Mouse (Mus musculus) myocyte (in vitro differentiated cells): ENCODE measurements around the gene Irf2bp2. TPM values are rescaled to one million over a fixed set of nuclear protein-coding genes. Genes with fewer than 3 reads are reported as not detected.
A peak's percentile ranks its signal among the peaks of the same experiment; 100 is the strongest.

Source experiments
- H3K27me3 ChIP-seq: one replicate; pipeline ENCODE4 v1.6.1; 2011; ENCODE audit not compliant: control insufficient read depth, insufficient read depth, insufficient read length
- H3K36me3 ChIP-seq: one replicate; pipeline ENCODE4 v1.6.1; 2011; ENCODE audit not compliant: control insufficient read depth, insufficient read depth
- H3K4me2 ChIP-seq: one replicate; pipeline ENCODE4 v1.6.1; 2011; ENCODE audit warnings: low read depth, control low read depth
- H3K4me3 ChIP-seq: one replicate; pipeline ENCODE4 v1.5.1; 2011; ENCODE audit warnings: mild to moderate bottlenecking, control low read depth, moderate library complexity
- H3K79me2 ChIP-seq: one replicate; pipeline ENCODE4 v1.6.1; 2011; ENCODE audit not compliant: control insufficient read depth, insufficient read depth
- H3ac ChIP-seq: one replicate; pipeline ENCODE4 v1.6.1; 2011; ENCODE audit not compliant: control insufficient read depth, insufficient read length
- CEBPB ChIP-seq: IDR thresholded peaks from 2 replicates; pipeline ENCODE4 v1.6.1; 2011; ENCODE audit warnings: mild to moderate bottlenecking, moderate library complexity; ENCODE audit not compliant: poor library complexity, insufficient read depth, severe bottlenecking
- E2F4 ChIP-seq: IDR thresholded peaks from one replicate; pipeline ENCODE4 v1.6.1; 2011; ENCODE audit warnings: mild to moderate bottlenecking, control low read depth, moderate library complexity; ENCODE audit not compliant: insufficient read depth
- MAX ChIP-seq: IDR thresholded peaks from one replicate; pipeline ENCODE4 v1.6.1; 2011; ENCODE audit warnings: low read depth, mild to moderate bottlenecking, control low read depth
- MYOD1 ChIP-seq, 3 experiments: IDR thresholded peaks; one replicate each; pipeline ENCODE4 v1.6.1; 2011; ENCODE audit warnings: control low read depth in 2 of 3, low read depth in 2 of 3, mild to moderate bottlenecking in 2 of 3, moderate library complexity in 1 of 3; ENCODE audit not compliant: insufficient read length in 2 of 3, control insufficient read depth in 1 of 3
- MYOG ChIP-seq, 3 experiments: IDR thresholded peaks; one replicate each; pipeline ENCODE4 v1.6.1; 2011; ENCODE audit warnings: control low read depth in 2 of 3, low read depth in 2 of 3, mild to moderate bottlenecking in 2 of 3; ENCODE audit not compliant: insufficient read length in 2 of 3, control insufficient read depth in 1 of 3, insufficient read depth in 1 of 3
- POLR2A ChIP-seq: IDR thresholded peaks from one replicate; pipeline ENCODE4 v1.6.1; 2011; ENCODE audit warnings: low read depth, mild to moderate bottlenecking, control low read depth, moderate library complexity; ENCODE audit not compliant: insufficient read length
- POLR2AphosphoS2 ChIP-seq: IDR thresholded peaks from one replicate; pipeline ENCODE4 v1.6.1; 2011; ENCODE audit warnings: low read depth, control low read depth; ENCODE audit not compliant: insufficient read length
- REST ChIP-seq: IDR thresholded peaks from one replicate; pipeline ENCODE4 v1.6.1; 2011; ENCODE audit warnings: mild to moderate bottlenecking, control low read depth, moderate library complexity; ENCODE audit not compliant: insufficient read depth, insufficient read length
- SRF ChIP-seq: IDR thresholded peaks from one replicate; pipeline ENCODE4 v1.6.1; 2011; ENCODE audit warnings: low read depth; ENCODE audit not compliant: control insufficient read depth, insufficient read length
- TCF12 ChIP-seq: IDR thresholded peaks from one replicate; pipeline ENCODE4 v1.6.1; 2011; ENCODE audit warnings: mild to moderate bottlenecking, control low read depth; ENCODE audit not compliant: poor library complexity, insufficient read depth, severe bottlenecking
- TCF3 ChIP-seq: IDR thresholded peaks from one replicate; pipeline ENCODE4 v1.6.1; 2011; ENCODE audit warnings: low read depth, control low read depth; ENCODE audit not compliant: insufficient read length
- USF1 ChIP-seq: IDR thresholded peaks from one replicate; pipeline ENCODE4 v1.6.1; 2011; ENCODE audit warnings: low read depth, mild to moderate bottlenecking, control low read depth, moderate library complexity
- polyA plus RNA-seq: library from polyadenylated mRNA; unstranded; fragments of >200 nt; fragmentation: generic; extraction: Trizol; gene quantifications from one replicate; pipeline ENCODE4 v1.2.1, GENCODE M21; 2012; ENCODE audit warnings: missing spikeins

Irf2bp2 gene
- polyA plus RNA-seq, 1 experiment: 16.8 TPM

DNA sequence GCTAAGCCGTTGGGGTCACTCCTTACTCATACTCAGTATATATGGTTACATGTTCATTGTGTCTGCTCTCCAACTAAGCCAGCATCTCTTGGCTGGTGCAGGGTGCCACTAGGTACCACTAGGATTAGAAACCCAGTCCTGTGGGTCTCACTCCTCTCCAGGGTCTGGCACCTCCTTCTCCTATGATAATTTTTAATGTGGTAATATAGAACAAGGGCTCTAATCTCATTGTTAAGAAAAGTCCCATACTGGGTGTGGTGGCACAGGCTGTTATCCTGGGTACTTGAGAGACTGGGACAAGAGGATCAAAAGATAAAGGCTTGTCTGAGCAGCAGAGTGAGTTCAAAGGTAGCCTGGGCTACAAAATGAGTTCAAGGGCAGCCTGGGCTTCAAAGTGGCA, 47.3 kb downstream of the Irf2bp2 start:
- H3K4me3 ChIP-seq: no peak overlapping the region
- no peak overlapping the region for H3ac ChIP-seq
- no peak overlapping the region for H3K4me2 ChIP-seq
- no peaks in the 10 kb centered on the region for H3K79me2 ChIP-seq
- no peaks in the 10 kb centered on the region for H3K36me3 ChIP-seq
- no peak for TF ChIP-seq USF1
- TF ChIP-seq TCF3: no peak
- TF ChIP-seq MAX: no peak
- TF ChIP-seq E2F4: no peak
- TF ChIP-seq MYOD1 (IDR thresholded peaks at IDR 0.05; ENCODE audit: control insufficient read depth in 1 of 3, insufficient read length in 2 of 3, low read depth in 2 of 3): no peak
- TF ChIP-seq SRF: no peak
- TF ChIP-seq CEBPB: no peak
- no peak for TF ChIP-seq POLR2AphosphoS2
- TF ChIP-seq POLR2A: no peak
- no peak for TF ChIP-seq TCF12
- no peak for TF ChIP-seq MYOG (IDR thresholded peaks at IDR 0.05; ENCODE audit: control insufficient read depth in 1 of 3, insufficient read depth in 1 of 3, insufficient read length in 2 of 3, low read depth in 2 of 3)
- no peak for TF ChIP-seq REST
- H3K27me3 ChIP-seq: no peaks in the 10 kb centered on the region

DNA sequence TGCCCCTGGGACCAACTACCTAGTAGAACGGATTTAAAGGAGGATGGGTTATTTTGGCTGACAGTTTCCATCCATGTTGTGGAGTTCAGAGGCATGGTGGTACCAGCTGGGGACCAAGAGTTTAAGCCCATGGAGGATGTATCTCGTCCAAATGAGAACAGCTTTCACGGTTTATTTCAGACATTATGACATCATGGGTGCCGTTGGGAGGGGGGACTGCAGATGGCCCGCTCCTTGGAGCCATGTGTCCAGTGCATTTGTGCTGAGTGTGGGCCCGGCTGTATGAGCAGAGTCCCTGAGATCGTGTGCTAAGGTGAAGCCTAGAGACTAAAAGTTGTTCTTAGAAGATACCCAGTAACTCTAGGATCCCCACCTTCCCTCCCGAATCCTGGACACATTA, 50.4 kb downstream of the Irf2bp2 start:
- H3K36me3 ChIP-seq: no peaks in the 10 kb centered on the region

GRCm38 (mm10) chr8:126542757-126543156, 51.0 kb downstream of the Irf2bp2 start:
- H3K79me2 ChIP-seq: no peaks in the 10 kb centered on the region
- H3ac ChIP-seq: no peak overlapping the region
- no peak overlapping the region for H3K4me3 ChIP-seq
- TF ChIP-seq MYOG (IDR thresholded peaks at IDR 0.05; ENCODE audit: control insufficient read depth in 1 of 3, insufficient read depth in 1 of 3, insufficient read length in 2 of 3, low read depth in 2 of 3): no peak
- TF ChIP-seq CEBPB: no peak
- TF ChIP-seq TCF3: no peak
- TF ChIP-seq MYOD1 (IDR thresholded peaks at IDR 0.05; ENCODE audit: control insufficient read depth in 1 of 3, insufficient read length in 2 of 3, low read depth in 2 of 3): no peak
- no peak for TF ChIP-seq POLR2AphosphoS2
- TF ChIP-seq TCF12: no peak
- TF ChIP-seq POLR2A: no peak
- no peak for TF ChIP-seq SRF
- TF ChIP-seq USF1: no peak
- no peak for TF ChIP-seq E2F4
- TF ChIP-seq MAX: no peak
- TF ChIP-seq REST: no peak
- no peaks in the 10 kb centered on the region for H3K27me3 ChIP-seq
- H3K36me3 ChIP-seq: no peaks in the 10 kb centered on the region
- H3K4me2 ChIP-seq: no peak overlapping the region

More for the DNA sequence above, 50.4 kb downstream of the Irf2bp2 start:
- TF ChIP-seq MYOG (IDR thresholded peaks at IDR 0.05; ENCODE audit: control insufficient read depth in 1 of 3, insufficient read depth in 1 of 3, insufficient read length in 2 of 3, low read depth in 2 of 3) (no peak), TCF3 (no peak)
- no peaks in the 10 kb centered on the region for H3K79me2 ChIP-seq
- no peaks in the 10 kb centered on the region for H3K27me3 ChIP-seq
- H3K4me3 ChIP-seq: no peak overlapping the region
- H3K4me2 ChIP-seq: no peak overlapping the region
- no peak overlapping the region for H3ac ChIP-seq

GRCm38 (mm10) chr8:126542090-126542689, 51.6 kb downstream of the Irf2bp2 start:
- no peak for TF ChIP-seq MYOD1 (IDR thresholded peaks at IDR 0.05; ENCODE audit: control insufficient read depth in 1 of 3, insufficient read length in 2 of 3, low read depth in 2 of 3)
- no peak for TF ChIP-seq TCF3
- TF ChIP-seq MYOG (IDR thresholded peaks at IDR 0.05; ENCODE audit: control insufficient read depth in 1 of 3, insufficient read depth in 1 of 3, insufficient read length in 2 of 3, low read depth in 2 of 3): no peak
- TF ChIP-seq USF1: no peak
- no peak for TF ChIP-seq MAX
- TF ChIP-seq TCF12: no peak
- no peak for TF ChIP-seq POLR2AphosphoS2
- no peak for TF ChIP-seq REST
- no peak for TF ChIP-seq SRF
- no peak for TF ChIP-seq POLR2A
- TF ChIP-seq CEBPB: no peak
- TF ChIP-seq E2F4: no peak

GRCm38 (mm10) chr8:126540298-126540697, 53.5 kb downstream of the Irf2bp2 start:
- peak overlapping the region; percentile 10 for H3K4me3 ChIP-seq
- H3K27me3 ChIP-seq: no peaks in the 10 kb centered on the region
- H3K79me2 ChIP-seq: no peaks in the 10 kb centered on the region
- H3ac ChIP-seq: no peak overlapping the region
- no peaks in the 10 kb centered on the region for H3K36me3 ChIP-seq
- peak overlapping the region; percentile 98 for H3K4me2 ChIP-seq
- TF ChIP-seq MYOD1 (IDR thresholded peaks at IDR 0.05; ENCODE audit: control insufficient read depth in 1 of 3, insufficient read length in 2 of 3, low read depth in 2 of 3) (peak in 2 of 3 experiments; percentile 38 to 70), CEBPB (no peak), MAX (peak; percentile 22), MYOG (IDR thresholded peaks at IDR 0.05; ENCODE audit: control insufficient read depth in 1 of 3, insufficient read depth in 1 of 3, insufficient read length in 2 of 3, low read depth in 2 of 3) (peak in 2 of 3 experiments; percentile 22 to 47)

More at GRCm38 (mm10) chr8:126542090-126542689, 51.6 kb downstream of the Irf2bp2 start:
- Histone ChIP-seq H3K79me2 (no peaks in the 10 kb centered on the region), H3K27me3 (no peaks in the 10 kb centered on the region), H3K4me2 (no peak overlapping the region), H3K36me3 (no peaks in the 10 kb centered on the region), H3K4me3 (no peak overlapping the region), H3ac (no peak overlapping the region)
